Comparison of ENCODE assay signal across 29 mouse cellular contexts in genomic region chr14:62383109-62383508, GRCm38 (mm10).
A peak's percentile ranks its signal among the peaks of the same experiment; 100 is the strongest.
DNase-seq lines count a peak whose midpoint lies in the region; ATAC-seq and TF ChIP-seq lines count a peak whose summit lies in the region.
"Had no signal": no experiment of that assay in that cellular context is flagged by ENCODE, and none has a peak within 500 bp of the region (broad histone marks: within the 10 kb centered on the region; RNA-seq: fewer than 3 reads in every experiment).

No protein-coding gene starts in this region.

- no peaks in the 10 kb centered on the region for H3K27me3 ChIP-seq in cerebellum, adult 2 months (ENCODE audit: control insufficient read depth, insufficient read depth, low read length)
- no peaks in the 10 kb centered on the region for H3K27me3 ChIP-seq in forebrain, embryonic 16.5 days (replicated peaks; ENCODE audit: control insufficient read depth, insufficient read depth, low read length)
- no peaks in the 10 kb centered on the region for H3K27me3 ChIP-seq in midbrain, postnatal 0 days (ENCODE audit: insufficient read depth, low read length)
- H3K27me3 ChIP-seq: heart, embryonic 13.5 days; limb, embryonic 15.5 days; liver, embryonic 13.5 days; megakaryocyte, embryonic 14.5 days; midbrain, embryonic 12.5 days; neural tube, embryonic 13.5 days had no signal

- H3K9ac ChIP-seq in forebrain, embryonic 16.5 days (replicated peaks; ENCODE audit: low read depth, low read length): no peak overlapping the region
- no peak overlapping the region for H3K9ac ChIP-seq in midbrain, postnatal 0 days (replicated peaks; ENCODE audit: low read length, poor library complexity, severe bottlenecking)
- H3K9ac ChIP-seq: heart, embryonic 13.5 days; hindbrain, embryonic 14.5 days; limb, embryonic 15.5 days; liver, embryonic 13.5 days; midbrain, embryonic 12.5 days; neural tube, embryonic 13.5 days had no signal

- no peak overlapping the region for H3K4me2 ChIP-seq in forebrain, embryonic 16.5 days (ENCODE audit: low read length)
- H3K4me2 ChIP-seq in midbrain, postnatal 0 days (ENCODE audit: low read depth, low read length, poor library complexity, severe bottlenecking): no peak overlapping the region
- H3K4me2 ChIP-seq: heart, embryonic 13.5 days; hindbrain, embryonic 14.5 days; limb, embryonic 15.5 days; liver, embryonic 13.5 days; midbrain, embryonic 12.5 days; neural tube, embryonic 13.5 days had no signal

- no peaks in the 10 kb centered on the region for H3K36me3 ChIP-seq in forebrain, embryonic 16.5 days (ENCODE audit: control insufficient read depth, insufficient read depth)
- no peaks in the 10 kb centered on the region for H3K36me3 ChIP-seq in midbrain, postnatal 0 days (ENCODE audit: insufficient read depth, low read length)
- H3K36me3 ChIP-seq: limb, embryonic 10.5 days; limb, embryonic 15.5 days; midbrain, embryonic 12.5 days had no signal

- no peak overlapping the region for H3K27ac ChIP-seq in cerebellum, adult 2 months (ENCODE audit: insufficient read depth, low read length)
- H3K27ac ChIP-seq in forebrain, embryonic 16.5 days (ENCODE audit: low read length): no peak overlapping the region
- no peak overlapping the region for H3K27ac ChIP-seq in midbrain, postnatal 0 days (ENCODE audit: low read depth, low read length)
- H3K27ac ChIP-seq: heart, embryonic 13.5 days; hindbrain, embryonic 14.5 days; limb, embryonic 10.5 days; limb, embryonic 15.5 days; liver, embryonic 13.5 days; midbrain, embryonic 12.5 days; neural tube, embryonic 13.5 days had no signal

- 9% methylated on average over 3 of the region's 3 CpGs for WGBS in cerebellum, adult 2 months
- WGBS in forebrain, embryonic 16.5 days: 58% methylated on average over 3 of the region's 3 CpGs
- 92% methylated on average over 3 of the region's 3 CpGs for WGBS in midbrain, postnatal 0 days

- no peak overlapping the region for H3K4me3 ChIP-seq in cerebellum, adult 2 months (replicated peaks; ENCODE audit: insufficient read depth, low read depth, low read length)
- no peak overlapping the region for H3K4me3 ChIP-seq in forebrain, embryonic 16.5 days (replicated peaks; ENCODE audit: low read length)
- no peak overlapping the region for H3K4me3 ChIP-seq in midbrain, postnatal 0 days (ENCODE audit: low read depth, low read length)
- H3K4me3 ChIP-seq: erythroblast, embryonic 14.5 days; heart, embryonic 13.5 days; limb, embryonic 10.5 days; limb, embryonic 15.5 days; liver, embryonic 13.5 days; megakaryocyte, embryonic 14.5 days; midbrain, embryonic 12.5 days; neural tube, embryonic 13.5 days had no signal

- no peak for TF ChIP-seq POLR2A in cerebellum, adult 2 months (IDR thresholded peaks at IDR 0.05; ENCODE audit: borderline replicate concordance, insufficient read depth, low read length)

- peaks cover 9% of the 10 kb centered on the region for H3K4me1 ChIP-seq in cerebellum, adult 2 months (ENCODE audit: control insufficient read depth, insufficient read depth, low read length)
- H3K4me1 ChIP-seq in forebrain, embryonic 16.5 days (replicated peaks; ENCODE audit: control insufficient read depth, insufficient read depth, low read length): no peaks in the 10 kb centered on the region
- H3K4me1 ChIP-seq in midbrain, postnatal 0 days (ENCODE audit: insufficient read depth, low read length): no peaks in the 10 kb centered on the region
- H3K4me1 ChIP-seq: limb, embryonic 10.5 days; limb, embryonic 15.5 days; liver, embryonic 13.5 days; megakaryocyte, embryonic 14.5 days; midbrain, embryonic 12.5 days; neural tube, embryonic 13.5 days had no signal

- peak; percentile 19 to 43 for DNase-seq in cerebellum, adult 2 months
- DNase-seq in cerebellum, adult 8-10 months: no peak
- peak; percentile 23 for DNase-seq in brain, adult 2 months (ENCODE audit: low read depth, low spot score)
- DNase-seq in cerebellum, adult 9-10 months: peak; percentile 46
- no peak for DNase-seq in midbrain, postnatal 0 days (ENCODE audit: low spot score)
- DNase-seq in thymus, postnatal 4 days: no peak
- DNase-seq: adrenal gland, adult 2 months; gastrocnemius, postnatal 36 days; heart, postnatal 10 days; kidney, adult 9 months; kidney, postnatal 10 days; layer of hippocampus, adult 9-11 months; liver, embryonic 13.5 days; lung, adult 18-20 months; lung, postnatal 4 days; thymus, adult 2 months; thymus, postnatal 36 days had no signal

- TF ChIP-seq CTCF in cerebellum, adult 2 months (IDR thresholded peaks at IDR 0.05; ENCODE audit: borderline replicate concordance, insufficient read depth, low read depth, low read length): no peak
- no peak for TF ChIP-seq CTCF in midbrain, postnatal 0 days (IDR thresholded peaks at IDR 0.05)

- peaks cover 3% of the 10 kb centered on the region; the same call in 1 of the 2 replicates for H3K9me3 ChIP-seq in forebrain, embryonic 16.5 days (ENCODE audit: control insufficient read depth, low read length)
- no peaks in the 10 kb centered on the region for H3K9me3 ChIP-seq in midbrain, postnatal 0 days (ENCODE audit: low read length)
- H3K9me3 ChIP-seq: heart, embryonic 13.5 days; limb, embryonic 10.5 days; limb, embryonic 15.5 days; liver, embryonic 13.5 days; midbrain, embryonic 12.5 days; neural tube, embryonic 13.5 days had no signal

- ATAC-seq in forebrain, embryonic 16.5 days: peak; percentile 72
- ATAC-seq in midbrain, postnatal 0 days (ENCODE audit: low FRiP score): no peak
- ATAC-seq: activated CD4-positive, CD25-positive, alpha-beta regulatory T cell, adult 4 months; intestine, postnatal 0 days; lung, postnatal 0 days had no signal

Comparison
In these comparisons a context has a peak if more than half of its experiments do, and no peak if none do; other contexts are left out.
1. DNase-seq: peak in cerebellum, adult 2 months (2 of 2), brain, adult 2 months (single experiment) and cerebellum, adult 9-10 months (single experiment); none in cerebellum, adult 8-10 months (single experiment), midbrain, postnatal 0 days (single experiment) and thymus, postnatal 4 days (single experiment).